Mouse (Mus musculus) forebrain, embryonic 13.5 days (tissue): ENCODE measurements around the gene Slc6a11. TPM values are rescaled to one million over a fixed set of nuclear protein-coding genes. Genes with fewer than 3 reads are reported as not detected.
A peak's percentile ranks its signal among the peaks of the same experiment; 100 is the strongest.

Source experiments
- ATAC-seq: fragments of 200-750 bp; cut with Nextera tagmentation; 2 replicates; pipeline ENCODE4 v1.8.0; 2017
- H3K27ac ChIP-seq: fragments of 300-500 bp; sonication (generic); 2 replicates; pipeline ENCODE4 v1.5.1; 2015; ENCODE audit warnings: inconsistent platforms, mild to moderate bottlenecking, moderate library complexity
- H3K27me3 ChIP-seq: fragments of 300-500 bp; sonication (generic); 2 replicates; pipeline ENCODE4 v1.6.1; 2015; ENCODE audit warnings: mild to moderate bottlenecking, inconsistent platforms
- H3K36me3 ChIP-seq: fragments of 300-500 bp; sonication (generic); 2 replicates; pipeline ENCODE4 v1.6.1; 2015; ENCODE audit warnings: mild to moderate bottlenecking, inconsistent platforms; ENCODE audit not compliant: poor library complexity, severe bottlenecking
- H3K4me1 ChIP-seq: fragments of 300-500 bp; sonication (generic); 2 replicates; pipeline ENCODE4 v1.6.1; 2015; ENCODE audit warnings: inconsistent platforms
- H3K4me2 ChIP-seq: fragments of 300-500 bp; sonication (generic); 2 replicates; pipeline ENCODE4 v1.6.1; 2015; ENCODE audit warnings: inconsistent platforms, mild to moderate bottlenecking, moderate library complexity
- H3K4me3 ChIP-seq: fragments of 300-500 bp; sonication (generic); 2 replicates; pipeline ENCODE4 v1.5.1; 2015; ENCODE audit warnings: mild to moderate bottlenecking, inconsistent platforms
- H3K9ac ChIP-seq: fragments of 300-500 bp; sonication (generic); 2 replicates; pipeline ENCODE4 v1.6.1; 2015; ENCODE audit warnings: mild to moderate bottlenecking, inconsistent platforms
- H3K9me3 ChIP-seq: fragments of 300-500 bp; sonication (generic); replicated peaks from 2 replicates; pipeline ENCODE4 v1.6.1; 2016; ENCODE audit warnings: inconsistent platforms
- WGBS: fragments of 180-500 bp; shearing (Covaris S2); methylation state at CpG from one replicate; pipeline ENCODE4 v1.1.7; 2015; 5-methylcytosine and 5-hydroxymethylcytosine counted together
- polyA plus RNA-seq: library from polyadenylated mRNA; unstranded; fragments of >200 nt; fragmentation: Nextera tagmentation; extraction: Ambion mirVana; gene quantifications from 2 replicates; pipeline ENCODE4 v1.2.1, GENCODE M21; 2015

Gene Slc6a11
- polyA plus RNA-seq, 1 experiment from 2014 or later: 2.6 TPM

DNA sequence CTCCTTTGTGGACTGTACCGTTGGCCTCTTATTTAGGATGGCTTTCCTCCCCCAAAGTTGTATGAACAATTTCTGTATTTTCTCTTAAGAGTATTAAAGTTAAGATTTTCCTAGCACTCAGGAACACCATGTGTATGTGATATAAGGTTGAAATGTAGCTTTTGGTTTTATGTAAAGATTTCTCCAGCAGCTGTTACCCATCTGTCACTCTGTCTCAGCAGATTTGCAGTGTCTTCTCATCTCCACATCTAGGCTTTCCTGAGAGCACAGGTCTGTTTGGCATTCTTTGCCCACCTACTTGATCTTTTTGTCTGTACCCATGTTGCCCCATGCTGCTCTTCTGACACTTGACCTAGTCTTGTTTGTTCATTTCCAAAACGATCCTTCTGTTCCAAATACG, 10.4 kb downstream of the Slc6a11 start:
- Histone ChIP-seq H3K4me1 (peaks cover 19% of the 10 kb centered on the region), H3K27ac (no peak overlapping the region), H3K4me2 (no peak overlapping the region), H3K4me3 (no peak overlapping the region), H3K9ac (no peak overlapping the region), H3K27me3 (no peaks in the 10 kb centered on the region), H3K9me3 (peaks cover 5% of the 10 kb centered on the region; the same call in 1 of the 2 replicates), H3K36me3 (no peaks in the 10 kb centered on the region)
- ATAC-seq: no peak
- WGBS: 81% methylated on average over 3 of the region's 3 CpGs

DNA sequence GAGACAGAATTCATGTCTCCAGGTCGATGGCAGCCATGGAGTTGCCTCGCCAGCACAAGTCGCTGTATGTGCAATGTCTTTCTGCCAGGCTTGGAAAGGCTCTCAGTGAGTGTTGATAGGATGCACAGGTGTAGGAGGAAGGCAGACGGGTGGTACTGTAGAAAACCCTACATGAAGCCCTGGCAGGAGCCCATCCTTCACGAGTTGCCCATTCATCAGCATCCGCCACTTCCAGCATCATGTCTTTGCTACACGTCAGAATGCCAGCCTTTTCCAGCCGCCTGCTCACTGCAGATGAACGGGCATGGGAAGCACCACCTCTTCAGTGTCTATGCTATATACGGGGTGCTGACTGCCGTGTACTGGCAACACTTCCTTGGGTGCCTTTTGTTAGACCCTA, 11.4 kb downstream of the Slc6a11 start:
- H3K9ac ChIP-seq: no peak overlapping the region
- H3K27ac ChIP-seq: no peak overlapping the region
- H3K4me1 ChIP-seq: peaks cover 19% of the 10 kb centered on the region
- H3K27me3 ChIP-seq: no peaks in the 10 kb centered on the region
- ATAC-seq: no peak
- H3K4me2 ChIP-seq: no peak overlapping the region
- no peaks in the 10 kb centered on the region for H3K36me3 ChIP-seq
- 91% methylated on average over 11 of the region's 11 CpGs for WGBS
- H3K9me3 ChIP-seq: peaks cover 5% of the 10 kb centered on the region; the same call in 1 of the 2 replicates
- H3K4me3 ChIP-seq: no peak overlapping the region

DNA sequence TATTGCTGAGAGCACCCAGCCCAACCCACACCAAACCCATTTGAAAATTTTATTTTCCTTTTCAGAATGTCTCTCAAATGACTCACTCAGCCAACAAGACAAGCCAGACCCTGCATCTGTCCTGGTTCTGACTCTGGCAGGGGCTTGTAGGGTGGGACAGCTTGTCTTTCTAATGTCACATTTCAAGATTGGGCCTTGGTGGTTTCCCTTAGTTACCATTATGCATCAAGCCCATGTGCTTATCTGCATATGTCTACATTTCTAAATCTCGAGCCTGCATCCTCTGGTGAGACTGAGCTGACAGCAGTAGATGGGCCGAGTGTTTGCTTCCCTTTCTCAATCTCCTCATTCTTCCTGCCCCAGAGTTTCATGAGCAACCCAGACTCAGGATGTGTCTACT, 12.5 kb downstream of the Slc6a11 start:
- Histone ChIP-seq H3K27me3 (no peaks in the 10 kb centered on the region), H3K4me2 (no peak overlapping the region), H3K9ac (no peak overlapping the region), H3K27ac (peak overlapping the region; percentile 19; the same call in 1 of the 2 replicates), H3K36me3 (no peaks in the 10 kb centered on the region), H3K4me1 (peaks cover 19% of the 10 kb centered on the region), H3K9me3 (peaks cover 5% of the 10 kb centered on the region; the same call in 1 of the 2 replicates), H3K4me3 (no peak overlapping the region)
- ATAC-seq: peak; percentile 57; the same call in 1 of the 2 replicates
- 39% methylated on average over 2 of the region's 2 CpGs for WGBS

DNA sequence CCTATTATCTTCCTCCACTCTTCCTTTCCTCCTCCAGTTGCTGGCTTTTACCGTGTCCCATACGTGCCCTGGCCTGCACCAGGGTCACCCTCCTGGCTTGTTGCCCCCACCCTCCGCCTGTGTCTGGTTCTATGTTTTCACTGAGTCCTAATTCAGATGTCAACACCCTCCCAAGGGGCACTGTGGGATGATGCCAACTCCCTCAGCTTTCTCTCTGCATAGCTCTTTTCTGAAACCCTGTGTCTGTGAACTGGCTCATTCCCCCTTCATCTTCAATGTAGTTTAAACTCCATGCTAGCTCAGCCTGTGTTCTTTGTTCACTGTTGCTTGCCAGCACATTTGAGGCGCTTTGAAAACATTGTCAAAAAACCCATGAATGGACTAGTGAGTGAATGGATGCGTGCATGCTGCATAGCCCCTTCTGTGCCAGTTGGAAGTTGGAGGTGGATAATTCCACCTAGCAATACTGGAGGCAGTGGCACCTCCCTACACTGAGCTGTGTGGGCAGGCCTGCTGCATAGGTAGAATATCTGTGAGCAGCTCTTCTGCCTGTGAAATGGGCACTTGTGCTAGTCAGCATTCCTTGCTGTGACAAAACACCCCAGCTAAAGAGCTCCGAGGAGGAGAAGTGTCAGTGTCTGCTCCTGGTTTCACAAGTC, 13.5 kb downstream of the Slc6a11 start:
- Histone ChIP-seq H3K4me3 (no peak overlapping the region), H3K4me2 (no peak overlapping the region), H3K27ac (peak overlapping the region; percentile 14; the same call in 1 of the 2 replicates), H3K9me3 (peaks cover 5% of the 10 kb centered on the region; the same call in 1 of the 2 replicates), H3K9ac (no peak overlapping the region), H3K4me1 (peaks cover 19% of the 10 kb centered on the region), H3K36me3 (no peaks in the 10 kb centered on the region), H3K27me3 (no peaks in the 10 kb centered on the region)
- 0 out of 2 replicates have a peak, but pooled peaks have one; percentile 36 for ATAC-seq
- 41% methylated on average over 6 of the region's 6 CpGs for WGBS

DNA sequence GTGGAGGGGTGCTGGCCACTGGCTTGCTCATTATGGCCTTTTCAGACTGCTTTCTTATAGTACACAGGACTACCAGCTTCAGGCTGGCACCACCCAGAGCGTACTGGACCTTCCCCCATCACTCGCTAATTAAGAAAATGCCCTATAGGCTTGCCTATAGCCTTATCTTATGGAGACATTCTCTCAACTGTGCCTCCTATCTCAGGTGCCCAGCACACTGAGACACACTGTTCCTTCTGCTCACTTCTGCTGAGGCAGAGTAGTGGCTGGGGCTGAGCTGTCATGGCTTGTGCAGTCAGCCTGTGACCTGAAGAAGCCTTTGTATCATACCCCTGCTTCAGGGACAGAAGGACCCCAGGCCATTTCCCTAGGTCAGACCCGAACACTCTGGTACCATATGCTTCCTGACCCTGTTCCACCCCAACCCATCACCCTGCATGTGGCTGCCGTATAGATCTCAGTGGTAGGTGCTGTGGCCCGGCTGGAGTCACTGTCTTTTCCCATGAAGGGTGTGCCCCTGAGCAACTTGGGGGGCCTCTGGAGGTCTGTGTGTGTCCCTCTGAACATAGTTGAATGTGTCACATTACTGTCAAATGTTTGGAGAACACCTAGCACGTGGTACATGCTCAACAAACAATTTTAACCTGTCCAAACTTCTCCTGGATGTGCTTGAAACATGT, 14.7 kb downstream of the Slc6a11 start:
- WGBS: 82% methylated on average over 6 of the region's 6 CpGs

DNA sequence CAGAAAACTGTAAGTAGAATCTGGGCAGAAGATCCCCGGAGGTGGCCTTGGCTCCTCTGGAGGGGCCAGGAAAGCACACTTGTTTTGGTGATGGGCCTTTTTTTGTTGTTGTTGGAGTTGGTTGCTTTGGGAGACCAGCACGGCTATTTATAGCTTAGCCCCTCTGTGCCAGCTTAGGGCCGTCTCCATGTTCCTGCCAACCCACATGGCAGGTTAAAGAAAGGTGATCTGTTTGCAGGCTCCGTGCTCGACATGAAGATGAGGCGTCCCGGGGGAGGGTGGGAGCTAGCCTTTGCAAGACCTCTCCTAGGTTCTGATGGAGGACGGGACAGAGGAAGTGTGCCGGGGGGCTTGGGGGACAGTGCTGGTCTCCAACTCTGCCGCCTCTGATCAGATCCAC, 24.7 kb downstream of the Slc6a11 start:
- Histone ChIP-seq H3K4me2 (no peak overlapping the region), H3K27ac (no peak overlapping the region), H3K9me3 (no peaks in the 10 kb centered on the region), H3K27me3 (no peaks in the 10 kb centered on the region), H3K9ac (no peak overlapping the region), H3K36me3 (no peaks in the 10 kb centered on the region), H3K4me3 (no peak overlapping the region), H3K4me1 (0 out of 2 replicates have a peak, but pooled peaks cover under 1% of the 10 kb centered on the region)
- 94% methylated on average over 10 of the region's 10 CpGs for WGBS
- no peak for ATAC-seq

More for the DNA sequence above, 14.7 kb downstream of the Slc6a11 start:
- no peak for ATAC-seq
- H3K9me3 ChIP-seq: peaks cover 3% of the 10 kb centered on the region; the same call in 1 of the 2 replicates
- no peak overlapping the region for H3K4me3 ChIP-seq
- H3K9ac ChIP-seq: no peak overlapping the region
- no peaks in the 10 kb centered on the region for H3K27me3 ChIP-seq
- H3K27ac ChIP-seq: no peak overlapping the region
- H3K4me2 ChIP-seq: no peak overlapping the region
- peaks cover 22% of the 10 kb centered on the region for H3K4me1 ChIP-seq
- no peaks in the 10 kb centered on the region for H3K36me3 ChIP-seq

DNA sequence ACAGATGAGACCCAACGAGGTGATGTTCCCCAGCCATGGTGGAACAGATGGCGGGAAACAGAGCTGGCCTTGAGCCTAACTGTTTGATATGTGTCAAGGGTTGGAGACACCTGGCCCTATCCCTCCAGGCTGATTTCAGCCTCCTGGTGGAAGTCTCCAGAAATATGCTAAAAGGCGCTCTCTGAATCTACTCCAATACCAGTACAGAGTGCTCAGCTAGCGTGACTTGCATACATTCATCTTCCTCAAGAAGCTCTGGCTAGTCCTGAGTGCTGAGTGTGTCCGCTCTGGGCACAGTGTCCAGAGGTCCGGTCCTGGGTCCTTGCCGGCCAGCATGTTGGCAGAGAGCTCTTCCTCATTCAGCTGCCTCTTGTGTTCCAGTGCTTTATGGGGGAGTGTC, 27.8 kb downstream of the Slc6a11 start:
- H3K9me3 ChIP-seq: no peaks in the 10 kb centered on the region
- H3K4me3 ChIP-seq: no peak overlapping the region
- no peak overlapping the region for H3K4me2 ChIP-seq
- no peak for ATAC-seq
- no peaks in the 10 kb centered on the region for H3K36me3 ChIP-seq
- 84% methylated on average over 7 of the region's 7 CpGs for WGBS
- H3K4me1 ChIP-seq: no peaks in the 10 kb centered on the region
- H3K9ac ChIP-seq: no peak overlapping the region
- H3K27me3 ChIP-seq: no peaks in the 10 kb centered on the region
- no peak overlapping the region for H3K27ac ChIP-seq

DNA sequence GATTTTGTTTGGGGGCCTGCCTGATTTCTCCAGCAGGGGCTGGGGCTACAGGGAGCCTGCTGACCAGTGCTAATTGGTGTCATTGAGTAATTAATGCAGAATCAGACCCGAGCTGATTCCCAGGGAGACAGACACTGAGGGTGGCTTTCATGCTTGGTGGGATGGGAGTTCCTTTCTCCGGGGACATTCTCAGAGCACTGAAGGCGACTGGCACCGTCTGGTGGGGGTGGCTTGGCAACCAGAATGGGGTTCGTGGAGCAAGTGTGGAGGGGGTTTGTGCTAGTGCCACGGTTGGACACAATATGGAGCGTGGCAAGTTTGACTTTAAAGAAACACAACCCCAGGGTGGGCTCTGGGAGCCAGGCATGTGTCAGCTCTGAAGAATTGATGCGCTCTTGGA, 29.7 kb downstream of the Slc6a11 start:
- Histone ChIP-seq H3K4me2 (no peak overlapping the region), H3K9ac (no peak overlapping the region), H3K27ac (no peak overlapping the region), H3K36me3 (no peaks in the 10 kb centered on the region), H3K27me3 (no peaks in the 10 kb centered on the region), H3K4me1 (no peaks in the 10 kb centered on the region), H3K4me3 (no peak overlapping the region), H3K9me3 (no peaks in the 10 kb centered on the region)
- WGBS: 60% methylated on average over 8 of the region's 8 CpGs
- ATAC-seq: no peak

DNA sequence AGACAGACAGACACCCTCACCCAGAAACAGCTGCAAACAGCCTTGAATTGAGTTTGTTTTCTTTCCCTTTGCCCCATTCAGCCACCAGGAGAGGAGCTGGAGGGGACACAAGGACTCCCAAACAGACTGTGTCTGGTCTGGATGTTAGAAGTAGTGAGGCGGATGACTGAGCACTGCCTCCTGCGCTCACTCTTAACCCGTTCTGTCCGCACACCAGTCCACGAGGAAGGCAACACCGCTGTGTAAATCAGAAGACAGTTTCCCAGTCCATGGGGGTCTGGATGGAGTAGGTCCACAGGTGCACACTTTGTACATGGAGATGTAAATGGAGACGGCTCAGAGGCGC, 43.0 kb downstream of the Slc6a11 start:
- no peaks in the 10 kb centered on the region for H3K36me3 ChIP-seq
- H3K27ac ChIP-seq: peak overlapping the region; percentile 16; the same call in 1 of the 2 replicates
- 2% methylated on average over 8 of the region's 8 CpGs for WGBS
- H3K4me3 ChIP-seq: 0 out of 2 replicates have a peak overlapping the region, but pooled peaks have one; percentile 13
- H3K9me3 ChIP-seq: no peaks in the 10 kb centered on the region
- peaks cover 19% of the 10 kb centered on the region for H3K4me1 ChIP-seq
- H3K9ac ChIP-seq: peak overlapping the region; percentile 45; the same call in 1 of the 2 replicates
- peaks cover 7% of the 10 kb centered on the region; the same call in 1 of the 2 replicates for H3K27me3 ChIP-seq
- peak overlapping the region; percentile 47 for H3K4me2 ChIP-seq
- ATAC-seq: peak; percentile 45

DNA sequence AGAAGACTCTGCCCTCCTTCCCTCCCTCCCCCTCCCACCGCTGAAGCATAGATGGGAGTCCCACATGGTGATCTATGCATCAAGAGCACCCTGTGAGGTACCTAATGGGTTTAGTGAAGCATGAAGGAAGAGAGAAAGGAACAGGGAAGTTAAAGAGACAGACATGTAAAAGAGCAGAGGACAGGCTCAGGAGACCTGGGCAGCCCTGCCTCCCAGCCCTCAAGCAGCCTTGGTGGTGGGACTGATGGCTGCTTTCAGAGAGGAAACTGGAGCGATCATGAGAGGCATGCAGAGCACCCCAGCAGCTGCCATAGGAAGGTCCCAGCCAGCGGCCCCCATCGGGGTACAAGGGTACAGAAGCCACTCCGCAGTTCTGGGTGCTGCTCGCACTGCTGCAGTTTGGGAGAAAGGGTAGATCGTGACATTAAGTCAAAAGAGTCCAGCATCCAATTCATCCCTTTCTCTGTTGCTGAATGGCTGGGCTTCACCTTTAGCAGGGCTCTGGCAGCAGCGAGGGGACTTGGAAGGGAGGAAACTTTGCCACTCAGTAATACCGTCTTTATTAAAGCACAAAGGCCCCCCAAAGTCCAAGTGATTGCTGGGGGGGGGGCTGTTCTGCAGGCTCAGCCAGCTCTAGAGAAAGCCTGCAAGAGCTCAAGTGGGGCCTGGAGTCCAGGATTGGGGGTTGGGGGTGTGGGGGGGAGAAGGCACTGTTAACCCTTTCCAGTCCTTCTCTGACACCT, 43.5 kb downstream of the Slc6a11 start:
- peaks cover 19% of the 10 kb centered on the region for H3K4me1 ChIP-seq
- H3K9ac ChIP-seq: peak overlapping the region; percentile 45
- peak; percentile 57 for ATAC-seq
- H3K4me2 ChIP-seq: peak overlapping the region; percentile 47
- H3K4me3 ChIP-seq: peak overlapping the region; percentile 13; the same call in 1 of the 2 replicates
- H3K27me3 ChIP-seq: peaks cover 7% of the 10 kb centered on the region; the same call in 1 of the 2 replicates
- H3K36me3 ChIP-seq: no peaks in the 10 kb centered on the region
- 0% methylated on average over 9 of the region's 9 CpGs for WGBS
- H3K9me3 ChIP-seq: no peaks in the 10 kb centered on the region
- H3K27ac ChIP-seq: no peak overlapping the region

DNA sequence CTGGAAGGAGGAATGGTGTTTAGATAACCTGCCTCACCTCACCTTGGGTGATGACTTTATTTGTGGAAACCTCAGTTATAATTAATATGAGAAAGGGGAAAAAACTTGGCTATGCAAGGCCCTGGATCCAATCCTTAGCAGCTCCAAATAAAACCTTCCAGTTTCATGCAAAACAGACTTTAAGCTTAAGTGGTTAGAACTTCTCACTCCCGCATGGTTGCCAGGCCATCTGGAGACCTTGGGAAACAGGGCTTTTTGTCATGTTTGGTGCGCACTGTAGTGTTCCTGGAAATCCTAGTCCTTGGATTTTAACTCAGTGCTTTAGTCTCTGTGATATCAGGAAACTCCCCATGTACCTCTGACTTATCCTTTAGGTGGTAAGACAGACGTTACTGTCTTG, 47.1 kb downstream of the Slc6a11 start:
- no peaks in the 10 kb centered on the region for H3K36me3 ChIP-seq
- H3K27ac ChIP-seq: no peak overlapping the region
- ATAC-seq: no peak
- 91% methylated on average over 3 of the region's 3 CpGs for WGBS
- peaks cover 26% of the 10 kb centered on the region for H3K4me1 ChIP-seq
- no peak overlapping the region for H3K4me2 ChIP-seq
- H3K9me3 ChIP-seq: no peaks in the 10 kb centered on the region
- peaks cover 7% of the 10 kb centered on the region; the same call in 1 of the 2 replicates for H3K27me3 ChIP-seq
- H3K9ac ChIP-seq: no peak overlapping the region
- H3K4me3 ChIP-seq: no peak overlapping the region
